8 mouse cellular contexts compared by ENCODE assay signal in the genomic region with DNA sequence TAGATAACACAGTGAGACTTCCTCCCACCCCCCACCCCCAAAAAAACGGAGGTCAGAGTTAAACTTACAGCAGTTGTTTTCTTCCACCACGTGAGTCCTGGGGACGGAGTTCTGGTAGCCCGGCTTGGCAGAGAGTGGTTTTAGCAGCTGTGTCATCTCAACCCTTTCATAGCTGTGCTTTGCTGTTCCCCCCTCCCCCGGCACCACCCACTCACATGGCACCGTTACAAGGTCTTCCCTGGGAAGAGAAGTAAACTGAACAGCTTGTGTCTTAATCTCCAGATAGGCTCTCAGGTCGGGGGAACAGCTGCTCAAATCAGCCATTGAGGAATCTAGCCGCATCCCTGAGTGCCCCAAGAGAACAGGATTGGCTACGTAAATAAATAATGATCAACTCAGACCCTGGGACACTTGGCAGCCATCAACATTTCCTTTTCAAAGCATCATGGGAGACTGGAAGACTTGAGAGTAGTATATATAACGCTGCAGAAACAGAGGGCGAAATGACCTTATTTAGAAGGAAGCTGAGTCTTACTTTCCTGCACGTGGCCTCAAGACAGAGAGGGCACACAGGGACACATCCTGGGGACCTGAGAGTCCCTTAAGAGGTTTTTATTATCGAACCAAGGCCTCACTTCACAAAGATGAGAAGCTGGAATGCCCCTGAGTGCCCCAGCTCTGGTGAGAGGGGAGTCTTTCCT. TPM values are rescaled to one million over a fixed set of nuclear protein-coding genes. Genes with fewer than 3 reads are reported as not detected.
DNase-seq lines count a peak whose midpoint lies in the region; ATAC-seq and TF ChIP-seq lines count a peak whose summit lies in the region.
"Had no signal": no experiment of that assay in that cellular context is flagged by ENCODE, and none has a peak within 500 bp of the region (broad histone marks: within the 10 kb centered on the region; RNA-seq: fewer than 3 reads in every experiment).

No protein-coding gene starts in this region.

- H3K9me3 ChIP-seq in MEL (replicated peaks; ENCODE audit: insufficient read depth, low read length), result no peaks in the 10 kb centered on the region
- H3K9me3 ChIP-seq in heart, embryonic 13.5 days, result peaks cover 4% of the 10 kb centered on the region; the same call in 1 of the 2 replicates
- H3K9me3 ChIP-seq in kidney, postnatal 0 days (replicated peaks; ENCODE audit: low read length), result no peaks in the 10 kb centered on the region
- no peaks in the 10 kb centered on the region for H3K9me3 ChIP-seq in stomach, embryonic 15.5 days

- no peak overlapping the region for H3K4me2 ChIP-seq in heart, embryonic 13.5 days
- H3K4me2 ChIP-seq in kidney, postnatal 0 days (ENCODE audit: low read length), result no peak overlapping the region
- H3K4me2 ChIP-seq in stomach, embryonic 15.5 days, result 0 out of 2 replicates have a peak overlapping the region, but pooled peaks have one; percentile 8

- no peak; a peak in 1 of 6 replicates for TF ChIP-seq CTCF in MEL (IDR thresholded peaks at IDR 0.05 in 2 of 3, conservative IDR thresholded peaks at IDR 0.05 in 1 of 3; ENCODE audit: control insufficient read depth in 1 of 3, insufficient read depth in 1 of 3, low read depth in 2 of 3, low read length in 3 of 3, poor library complexity in 1 of 3, severe bottlenecking in 1 of 3)
- no peak for TF ChIP-seq CTCF in kidney, postnatal 0 days (IDR thresholded peaks at IDR 0.05; ENCODE audit: low read depth)

- DNase-seq in MEL (ENCODE audit: low read depth, low spot score) (peak; percentile 95), NIH3T3 (ENCODE audit: low read depth) (peak; percentile 35)
- DNase-seq in kidney, postnatal 0 days (ENCODE audit: low spot score), result peak; percentile 92
- DNase-seq in mesoderm, embryonic 11.5 days (ENCODE audit: low read depth, low spot score), result peak; percentile 42
- DNase-seq in cerebellum, adult 11 months, result no peak

- ATAC-seq in heart, embryonic 13.5 days (ENCODE audit: extremely low read depth, insufficient number of reproducible peaks, low FRiP score, low TSS enrichment), result no peak
- ATAC-seq in kidney, postnatal 0 days (replicated peaks; ENCODE audit: low FRiP score, low read depth), result no peak
- peak; percentile 51 for ATAC-seq in stomach, embryonic 15.5 days (ENCODE audit: insufficient read depth, low FRiP score, low read depth)

- no peak for TF ChIP-seq RAD21 in MEL (IDR thresholded peaks at IDR 0.05; ENCODE audit: low read depth, low read length)

- TF ChIP-seq EP300 in MEL (IDR thresholded peaks at IDR 0.05; ENCODE audit: low read depth in 1 of 2, low read length in 2 of 2), result peak; percentile 72 to 78

- peak overlapping the region; percentile 95 for H3K27ac ChIP-seq in MEL (ENCODE audit: control insufficient read depth, low read depth, low read length)
- peak overlapping the region; percentile 77 for H3K27ac ChIP-seq in heart, embryonic 13.5 days (replicated peaks)
- H3K27ac ChIP-seq in kidney, postnatal 0 days, result peak overlapping the region; percentile 85
- H3K27ac ChIP-seq in stomach, embryonic 15.5 days, result peak overlapping the region; percentile 93
- H3K27ac ChIP-seq: liver, embryonic 14.5 days had no signal

- peaks cover 13 to 42% of the 10 kb centered on the region in 2 experiments for H3K4me1 ChIP-seq in MEL (ENCODE audit: control insufficient read depth in 1 of 2, insufficient read depth in 2 of 2, low read length in 2 of 2)
- peaks cover 24% of the 10 kb centered on the region for H3K4me1 ChIP-seq in heart, embryonic 13.5 days
- peaks cover 6% of the 10 kb centered on the region; the same call in 1 of the 2 replicates for H3K4me1 ChIP-seq in kidney, postnatal 0 days (replicated peaks; ENCODE audit: insufficient read depth, low read length)
- H3K4me1 ChIP-seq in stomach, embryonic 15.5 days, result peaks cover 24% of the 10 kb centered on the region

- no peaks in the 10 kb centered on the region for H3K27me3 ChIP-seq in MEL (ENCODE audit: control insufficient read depth in 1 of 2, insufficient read depth in 2 of 2, low read length in 2 of 2)
- H3K27me3 ChIP-seq in heart, embryonic 13.5 days (replicated peaks), result no peaks in the 10 kb centered on the region
- H3K27me3 ChIP-seq in kidney, postnatal 0 days (ENCODE audit: insufficient read depth, low read length), result no peaks in the 10 kb centered on the region
- H3K27me3 ChIP-seq in stomach, embryonic 15.5 days (replicated peaks), result no peaks in the 10 kb centered on the region

- TF ChIP-seq POLR2A in MEL (IDR thresholded peaks at IDR 0.05; ENCODE audit: control insufficient read depth in 1 of 2, insufficient read depth in 1 of 2, low read depth in 1 of 2, low read length in 2 of 2, poor library complexity in 1 of 2), result peak in 1 of 2 experiments; percentile 62; a peak in 2 of 4 replicates

- peaks cover 0 to 23% of the 10 kb centered on the region in 2 experiments; a peak in 2 of 4 replicates for H3K36me3 ChIP-seq in MEL (ENCODE audit: control insufficient read depth in 1 of 2, insufficient read depth in 2 of 2, low read length in 2 of 2)
- no peaks in the 10 kb centered on the region for H3K36me3 ChIP-seq in heart, embryonic 13.5 days
- no peaks in the 10 kb centered on the region for H3K36me3 ChIP-seq in kidney, postnatal 0 days (ENCODE audit: insufficient read depth, low read length)
- H3K36me3 ChIP-seq in stomach, embryonic 15.5 days, result no peaks in the 10 kb centered on the region

- 45% methylated on average over 13 of the region's 13 CpGs for WGBS in heart, embryonic 13.5 days
- WGBS in kidney, postnatal 0 days, result 25% methylated on average over 13 of the region's 13 CpGs
- 25% methylated on average over 13 of the region's 13 CpGs for WGBS in stomach, embryonic 15.5 days

- H3K4me3 ChIP-seq in MEL (ENCODE audit: control insufficient read depth in 1 of 2, insufficient read depth in 1 of 2, low read depth in 2 of 2, low read length in 2 of 2), result peak overlapping the region; percentile 52 to 54
- no peak overlapping the region for H3K4me3 ChIP-seq in heart, embryonic 13.5 days
- no peak overlapping the region for H3K4me3 ChIP-seq in kidney, postnatal 0 days (replicated peaks; ENCODE audit: low read depth, low read length)
- H3K4me3 ChIP-seq in stomach, embryonic 15.5 days (replicated peaks), result 0 out of 2 replicates have a peak overlapping the region, but pooled peaks have one; percentile 4

- H3K9ac ChIP-seq in MEL (ENCODE audit: control insufficient read depth, low read depth, low read length, poor library complexity, severe bottlenecking), result peak overlapping the region; percentile 60
- 0 out of 2 replicates have a peak overlapping the region, but pooled peaks have one; percentile 2 for H3K9ac ChIP-seq in heart, embryonic 13.5 days
- H3K9ac ChIP-seq in kidney, postnatal 0 days (ENCODE audit: low read depth, low read length), result no peak overlapping the region
- H3K9ac ChIP-seq in stomach, embryonic 15.5 days, result no peak overlapping the region
- H3K9ac ChIP-seq: liver, embryonic 14.5 days had no signal

- H3K79me2 ChIP-seq in MEL (ENCODE audit: control insufficient read depth, insufficient read depth, low read length, poor library complexity), result peaks cover 8% of the 10 kb centered on the region

TF ChIP-seq in MEL, 35 proteins besides CTCF, POLR2A, EP300 and RAD21 (continues in another document):
- TF ChIP-seq MEF2A (IDR thresholded peaks at IDR 0.05; ENCODE audit: extremely low read depth, insufficient replicate concordance, low read depth, low read length, poor library complexity, severe bottlenecking) (0 out of 2 replicates have a peak, but pooled peaks have one; percentile 6), USF2 (IDR thresholded peaks at IDR 0.05; ENCODE audit: borderline replicate concordance in 1 of 2, insufficient read depth in 1 of 2, low read depth in 1 of 2, low read length in 2 of 2) (no peak), ETS1 (IDR thresholded peaks at IDR 0.05; ENCODE audit: low read depth, low read length) (peak; percentile 98), GATA1 (IDR thresholded peaks at IDR 0.05; ENCODE audit: low read depth, low read length) (peak; percentile 19; the same call in 1 of the 2 replicates), NRF1 (IDR thresholded peaks at IDR 0.05; ENCODE audit: insufficient read depth, low read depth, low read length, poor library complexity, severe bottlenecking) (0 out of 2 replicates have a peak, but pooled peaks have one; percentile 23), RCOR1 (IDR thresholded peaks at IDR 0.05; ENCODE audit: low read depth, low read length) (peak; percentile 94), SIN3A (IDR thresholded peaks at IDR 0.05; ENCODE audit: low read length) (peak; percentile 95), BHLHE40 (IDR thresholded peaks at IDR 0.05; ENCODE audit: borderline replicate concordance, low read depth, low read length) (peak; percentile 68; the same call in 1 of the 2 replicates), CHD1 (IDR thresholded peaks at IDR 0.05; ENCODE audit: low read depth, low read length) (peak; percentile 73; the same call in 1 of the 2 replicates), NELFE (IDR thresholded peaks at IDR 0.05; ENCODE audit: low read depth, low read length) (peak; percentile 63)

RNA-seq across cellular contexts. Expression of gene Prpsap1, which starts 0.6 kb away (rescaled TPM):
- total RNA-seq in MEL (2012; rRNA removed), result 142 and 155 TPM in 2 replicates
- 100 to 1,000 TPM in 1 of 2 experiments, not detected in 1; 112 TPM for polyA plus RNA-seq in MEL (2012; ENCODE audit: insufficient read depth in 1 of 2, insufficient read length in 2 of 2, low read depth in 1 of 2, low replicate concordance in 2 of 2, missing spikeins in 1 of 2)
- 90.2 and 102 TPM in 2 replicates for polyA plus RNA-seq in heart, embryonic 13.5 days (2015; fragmentation: Nextera tagmentation; extraction: Ambion mirVana)
- 150 and 167 TPM in 2 replicates for polyA plus RNA-seq in kidney, postnatal 0 days (2015; fragmentation: Nextera tagmentation; extraction: Ambion mirVana)
- 196 and 218 TPM in 2 replicates for polyA plus RNA-seq in stomach, embryonic 15.5 days (2015; fragmentation: Nextera tagmentation; extraction: Ambion mirVana)

RNA-seq across cellular contexts. Expression of gene Qrich2, which starts 28.6 kb away (rescaled TPM):
- total RNA-seq in MEL (2012; rRNA removed), result not detected in 2 replicates
- polyA plus RNA-seq in MEL (2012; ENCODE audit: insufficient read depth in 1 of 2, insufficient read length in 2 of 2, low read depth in 1 of 2, low replicate concordance in 2 of 2, missing spikeins in 1 of 2), result under 1 TPM in 1 of 2 experiments, not detected in 1; 0.11 TPM
- polyA plus RNA-seq in heart, embryonic 13.5 days (2015; fragmentation: Nextera tagmentation; extraction: Ambion mirVana), result not detected in 2 replicates
- polyA plus RNA-seq in kidney, postnatal 0 days (2015; fragmentation: Nextera tagmentation; extraction: Ambion mirVana), result 0.24 and 0.32 TPM in 2 replicates
- polyA plus RNA-seq in stomach, embryonic 15.5 days (2015; fragmentation: Nextera tagmentation; extraction: Ambion mirVana), result 0.46 and 0.50 TPM in 2 replicates

RNA-seq across cellular contexts. Expression of gene Sphk1, which starts 36.1 kb away (rescaled TPM):
- 77.5 and 127 TPM in 2 replicates for total RNA-seq in MEL (2012; rRNA removed)
- 10 to 100 TPM in 1 of 2 experiments, not detected in 1; 53.5 TPM for polyA plus RNA-seq in MEL (2012; ENCODE audit: insufficient read depth in 1 of 2, insufficient read length in 2 of 2, low read depth in 1 of 2, low replicate concordance in 2 of 2, missing spikeins in 1 of 2)
- polyA plus RNA-seq in heart, embryonic 13.5 days (2015; fragmentation: Nextera tagmentation; extraction: Ambion mirVana), result 2.0 and 2.6 TPM in 2 replicates
- polyA plus RNA-seq in kidney, postnatal 0 days (2015; fragmentation: Nextera tagmentation; extraction: Ambion mirVana), result 8.0 and 9.0 TPM in 2 replicates
- polyA plus RNA-seq in stomach, embryonic 15.5 days (2015; fragmentation: Nextera tagmentation; extraction: Ambion mirVana), result 15.3 and 20.7 TPM in 2 replicates

Comparison
In these comparisons a context has a peak if more than half of its experiments do, and no peak if none do; other contexts are left out.
1. H3K4me3 ChIP-seq: peak in MEL (2 of 2) and stomach, embryonic 15.5 days (single experiment); none in heart, embryonic 13.5 days (single experiment) and kidney, postnatal 0 days (single experiment).
2. H3K9ac ChIP-seq: peak in MEL (single experiment) and heart, embryonic 13.5 days (single experiment); none in kidney, postnatal 0 days (single experiment) and stomach, embryonic 15.5 days (single experiment).
3. Peak in every context shown above with its lines, with median percentiles within 50 percentile points of each other: H3K27ac ChIP-seq.